Mouse (Mus musculus) E14TG2a.4 (cell line): ENCODE results near the gene Kif1b.

Experiments used
- CTCF ChIP-seq: conservative IDR thresholded peaks from 2 replicates; pipeline ENCODE4 v1.5.1; 2014; ENCODE audit warnings: low read length
- NANOG ChIP-seq: IDR thresholded peaks from 2 replicates; pipeline ENCODE4 v1.6.1; 2014; ENCODE audit warnings: borderline replicate concordance, low read length, mixed read lengths

DNA sequence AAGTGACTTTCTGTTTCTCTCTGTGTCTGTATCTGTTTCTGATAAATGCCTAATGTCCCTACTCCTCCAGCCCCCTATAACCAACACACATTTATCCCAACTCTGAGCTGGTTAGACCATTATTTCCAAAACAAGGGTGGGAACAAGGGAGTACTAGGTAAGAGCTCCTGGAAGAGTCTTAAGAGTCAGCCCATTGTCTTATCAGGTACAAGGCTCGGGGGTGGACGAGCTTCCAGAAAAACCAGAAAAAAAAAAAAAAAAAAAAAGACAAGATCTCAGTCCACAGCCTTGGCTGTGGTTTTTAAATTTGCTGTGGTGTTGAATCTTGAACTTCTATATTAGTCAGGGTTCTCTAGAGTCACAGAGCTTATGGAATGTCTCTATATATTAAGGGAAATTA is 139.5 kb downstream of the Kif1b start:
- TF ChIP-seq CTCF (no peak), NANOG (no peak)
